Mouse (Mus musculus) ES-E14 (cell line): Measurements from ENCODE around the gene Sp1. TPM values are rescaled to one million over a fixed set of nuclear protein-coding genes. Genes with fewer than 3 reads are reported as not detected.

Experiments
- DNase-seq: peaks from one replicate; pipeline ENCODE4 v3.0.0-alpha.2; 2013; ENCODE audit warnings: low read depth, low spot score
- H3K27ac ChIP-seq: 2 replicates; pipeline ENCODE4 v1.5.1; 2012; ENCODE audit warnings: low read depth, mild to moderate bottlenecking, low read length, moderate library complexity, mixed read lengths; ENCODE audit not compliant: poor library complexity, insufficient read depth, severe bottlenecking
- H3K36me3 ChIP-seq: 2 replicates; pipeline ENCODE4 v1.6.1; 2012; ENCODE audit warnings: mild to moderate bottlenecking, low read length, moderate library complexity, mixed read lengths; ENCODE audit not compliant: control insufficient read depth, poor library complexity, insufficient read depth, severe bottlenecking
- H3K4me1 ChIP-seq, 2 experiments: fragments of 150-350 bp in 1 of 2; sonication (generic) in 1 of 2; 2 replicates each; pipeline ENCODE4 v1.6.1; 2012; ENCODE audit warnings: low read length in 2 of 2, mild to moderate bottlenecking in 1 of 2, mixed read lengths in 1 of 2; ENCODE audit not compliant: control insufficient read depth in 2 of 2, insufficient read depth in 2 of 2, poor library complexity in 1 of 2
- H3K4me3 ChIP-seq, 2 experiments: fragments of 150-350 bp in 1 of 2; sonication (generic) in 1 of 2; 2 replicates each; pipeline ENCODE4 v1.5.1; 2012; ENCODE audit warnings: low read length in 2 of 2, low read depth in 1 of 2, mild to moderate bottlenecking in 1 of 2, mixed read lengths in 1 of 2; ENCODE audit not compliant: insufficient read depth in 1 of 2, poor library complexity in 1 of 2, severe bottlenecking in 1 of 2
- H3K9ac ChIP-seq: 2 replicates; pipeline ENCODE4 v1.6.1; 2012; ENCODE audit warnings: low read depth, mild to moderate bottlenecking, low read length, mixed read lengths; ENCODE audit not compliant: poor library complexity, insufficient read depth, severe bottlenecking
- H3K9me3 ChIP-seq: fragments of 150-350 bp; sonication (generic); 2 replicates; pipeline ENCODE4 v1.6.1; 2012; ENCODE audit warnings: low read depth, mild to moderate bottlenecking, low read length; ENCODE audit not compliant: control insufficient read depth, insufficient read depth
- CHD2 ChIP-seq: IDR thresholded peaks from 2 replicates; pipeline ENCODE4 v1.6.1; 2014; ENCODE audit warnings: mild to moderate bottlenecking, low read depth, low read length, inconsistent platforms
- HCFC1 ChIP-seq: IDR thresholded peaks from 2 replicates; pipeline ENCODE4 v1.6.1; 2012; ENCODE audit warnings: low read length, inconsistent platforms, borderline replicate concordance; ENCODE audit not compliant: insufficient read depth
- MAFK ChIP-seq: IDR thresholded peaks from 2 replicates; pipeline ENCODE4 v1.6.1; 2014; ENCODE audit warnings: mild to moderate bottlenecking, low read depth, low read length, inconsistent platforms; ENCODE audit not compliant: insufficient read depth
- ZC3H11A ChIP-seq: IDR thresholded peaks from 2 replicates; pipeline ENCODE4 v1.6.1; 2012; ENCODE audit warnings: low read depth, mild to moderate bottlenecking, inconsistent platforms, low read length, borderline replicate concordance
- ZNF384 ChIP-seq: IDR thresholded peaks from 2 replicates; pipeline ENCODE4 v1.6.1; 2012; ENCODE audit warnings: low read depth, low read length, inconsistent platforms
- in situ Hi-C, 2 experiments: fragments of 600-800 bp; cut with MboI; formaldehyde crosslinking; loops; one replicate each; pipeline ENCODE4 v1.15.1; 2025; ENCODE audit warnings: low sequenced_read_pairs in 2 of 2, inconsistent platforms in 1 of 2; ENCODE audit not compliant: unreplicated experiment in 2 of 2
- total RNA-seq: library from RNA; depleted of rRNA; stranded (reverse); fragments of 300-350 nt; gene quantifications from 2 replicates; pipeline ENCODE4 v1.2.3, GENCODE M21; 2012

Gene Sp1
- total RNA-seq, 1 experiment: 93.4 TPM

DNA sequence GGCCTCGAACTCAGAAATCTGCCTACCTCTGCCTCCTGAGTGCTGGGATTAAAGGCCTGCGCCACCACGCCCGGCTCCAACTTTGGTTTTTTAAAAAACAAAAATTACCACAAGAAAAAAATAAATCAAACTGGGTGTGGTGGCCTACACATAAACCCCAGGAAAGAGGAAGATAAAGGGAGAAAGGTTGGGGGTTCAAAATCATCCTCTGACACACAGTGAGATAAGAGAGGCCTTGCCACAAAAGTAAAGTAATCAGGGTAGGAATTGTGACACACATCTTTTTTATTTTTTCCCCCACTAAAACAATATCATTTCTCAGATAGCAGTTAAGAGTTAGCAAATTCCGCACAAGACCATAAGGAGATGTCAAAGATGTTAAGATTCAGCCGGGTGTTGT lies 22.3 kb upstream of the Sp1 start:
- Histone ChIP-seq H3K9me3 (no peaks in the 10 kb centered on the region), H3K27ac (no peak overlapping the region), H3K9ac (no peak overlapping the region), H3K4me1 (peaks cover 0 to 12% of the 10 kb centered on the region in 2 experiments; a peak in 2 of 4 replicates), H3K36me3 (no peaks in the 10 kb centered on the region), H3K4me3 (no peak overlapping the region)
- TF ChIP-seq HCFC1 (no peak), MAFK (no peak), CHD2 (no peak), ZNF384 (no peak), ZC3H11A (no peak)
- in situ Hi-C loops: no loop called here
- DNase-seq: no peak

DNA sequence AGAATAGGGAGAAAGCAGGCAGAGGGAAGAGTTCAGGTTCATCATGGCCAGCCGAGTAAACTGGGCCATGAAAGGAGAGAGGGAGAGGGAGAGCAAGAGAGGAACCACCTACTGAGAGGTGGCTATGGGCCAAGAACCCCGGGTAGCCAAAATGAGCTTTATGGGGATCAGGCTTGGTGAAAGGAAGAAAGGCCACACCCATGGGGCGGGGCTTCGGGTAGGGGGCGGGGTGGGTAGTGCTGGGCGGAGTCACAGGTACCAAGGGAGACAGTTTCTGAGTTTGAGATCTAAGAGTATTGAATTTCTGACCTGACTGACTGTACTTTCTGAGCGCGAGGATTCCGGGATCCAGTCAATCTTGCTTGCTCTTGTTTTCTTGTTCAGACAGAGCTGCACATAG lies 19.3 kb upstream of the Sp1 start:
- H3K27ac ChIP-seq: peak overlapping the region; percentile 76
- TF ChIP-seq HCFC1 (no peak), ZNF384 (no peak), CHD2 (no peak), ZC3H11A (no peak), MAFK (no peak)
- no peaks in the 10 kb centered on the region for H3K36me3 ChIP-seq
- H3K9me3 ChIP-seq: no peaks in the 10 kb centered on the region
- H3K9ac ChIP-seq: peak overlapping the region; percentile 16; the same call in 1 of the 2 replicates
- DNase-seq: peak; percentile 75
- in situ Hi-C loops: no loop called here
- H3K4me1 ChIP-seq: peaks cover 0 to 22% of the 10 kb centered on the region in 2 experiments; a peak in 2 of 4 replicates
- peak overlapping the region; percentile 38 to 41; a peak in 3 of 4 replicates for H3K4me3 ChIP-seq

DNA sequence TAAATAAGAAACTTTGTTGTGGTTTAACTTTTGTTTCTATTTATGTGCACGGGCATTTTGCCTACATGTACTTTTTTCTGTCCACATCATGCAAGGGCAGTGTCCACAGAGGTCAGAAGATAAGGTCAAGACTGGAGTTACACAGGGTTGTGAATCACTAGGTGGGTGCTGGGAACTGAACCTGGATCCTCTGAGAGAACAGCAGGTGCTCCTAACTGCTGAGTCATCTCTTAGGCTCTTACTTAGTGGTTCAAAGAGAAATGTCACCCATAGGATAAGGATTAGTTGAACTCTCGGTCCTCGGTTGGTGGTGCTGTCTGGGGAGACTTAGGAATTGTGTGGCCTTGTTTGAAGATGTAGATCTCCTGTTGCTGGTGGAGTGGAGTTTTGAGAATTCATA lies 17.0 kb upstream of the Sp1 start:
- Histone ChIP-seq H3K36me3 (no peaks in the 10 kb centered on the region), H3K4me1 (peaks cover 6 to 21% of the 10 kb centered on the region in 2 experiments; a peak in 3 of 4 replicates), H3K4me3 (no peak overlapping the region), H3K27ac (peak overlapping the region; percentile 6; the same call in 1 of the 2 replicates), H3K9me3 (no peaks in the 10 kb centered on the region), H3K9ac (no peak overlapping the region)
- TF ChIP-seq MAFK (peak; percentile 76), ZNF384 (no peak)
- in situ Hi-C loops: no loop called here
- no peak for DNase-seq

DNA sequence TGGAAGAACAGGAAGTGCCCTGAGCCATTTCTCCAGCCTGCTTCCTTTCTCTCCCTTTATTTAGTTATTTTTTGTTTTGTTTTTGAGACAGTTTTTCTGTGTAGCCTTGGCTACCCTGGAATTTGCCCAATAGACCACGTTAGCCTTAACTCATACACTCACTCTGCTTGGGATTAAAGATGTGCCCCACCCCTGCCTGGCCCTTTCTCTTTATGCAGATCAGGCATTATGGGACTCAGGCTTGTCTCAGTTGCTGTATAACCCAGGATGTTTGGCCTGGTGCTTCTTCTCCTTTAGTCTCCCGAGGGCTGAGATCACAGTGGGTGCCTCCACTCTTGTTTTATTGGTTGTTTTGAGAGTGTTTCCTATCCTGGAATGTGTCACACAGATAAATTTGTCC lies 13.4 kb upstream of the Sp1 start:
- in situ Hi-C loops: no loop called here
- H3K27ac ChIP-seq: peak overlapping the region; percentile 94
- TF ChIP-seq CHD2: no peak
- TF ChIP-seq MAFK: no peak
- TF ChIP-seq HCFC1: no peak
- H3K9me3 ChIP-seq: no peaks in the 10 kb centered on the region
- no peaks in the 10 kb centered on the region for H3K36me3 ChIP-seq
- no peak for DNase-seq
- no peak overlapping the region for H3K4me3 ChIP-seq
- peaks cover 15 to 17% of the 10 kb centered on the region in 2 experiments for H3K4me1 ChIP-seq
- H3K9ac ChIP-seq: peak overlapping the region; percentile 14; the same call in 1 of the 2 replicates

DNA sequence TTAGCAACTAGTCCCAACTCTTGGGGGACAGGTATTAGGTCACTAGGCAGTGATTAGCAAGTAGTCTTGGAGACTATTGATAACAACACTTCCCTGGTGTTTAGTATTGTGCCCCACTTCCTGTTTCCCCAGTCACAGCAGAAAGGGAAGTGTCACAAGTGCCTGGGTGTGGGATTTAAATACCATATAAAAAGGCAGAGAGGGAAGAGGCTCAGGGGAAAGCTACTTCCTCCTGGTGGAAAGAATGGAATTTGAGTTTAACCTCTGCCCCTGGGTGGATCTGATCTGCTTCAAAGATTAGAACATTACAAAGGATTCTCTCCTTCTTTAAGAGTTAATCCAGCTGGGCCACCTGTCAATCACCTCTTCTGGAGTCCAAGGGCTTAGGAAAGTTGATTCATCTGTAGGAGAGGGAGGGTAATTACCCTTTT lies 12.3 kb upstream of the Sp1 start:
- no peak for DNase-seq
- no peaks in the 10 kb centered on the region for H3K9me3 ChIP-seq
- H3K9ac ChIP-seq: no peak overlapping the region
- H3K27ac ChIP-seq: peak overlapping the region; percentile 97; the same call in 1 of the 2 replicates
- in situ Hi-C loops: no loop called here
- no peak overlapping the region for H3K4me3 ChIP-seq
- peaks cover 17 to 19% of the 10 kb centered on the region in 2 experiments for H3K4me1 ChIP-seq
- TF ChIP-seq HCFC1: no peak
- no peak for TF ChIP-seq MAFK
- TF ChIP-seq ZC3H11A: no peak
- no peak for TF ChIP-seq ZNF384
- 0 out of 2 replicates have a peak, but pooled peaks have one; percentile 10 for TF ChIP-seq CHD2
- H3K36me3 ChIP-seq: no peaks in the 10 kb centered on the region
